Mouse (Mus musculus): ENCODE measurements around the gene Boc. TPM values are rescaled to one million over a fixed set of nuclear protein-coding genes. Genes with fewer than 3 reads are reported as not detected.

Gene Boc
- polyA plus RNA-seq, 1 experiment from 2014 or later = 4.7 TPM

DNA sequence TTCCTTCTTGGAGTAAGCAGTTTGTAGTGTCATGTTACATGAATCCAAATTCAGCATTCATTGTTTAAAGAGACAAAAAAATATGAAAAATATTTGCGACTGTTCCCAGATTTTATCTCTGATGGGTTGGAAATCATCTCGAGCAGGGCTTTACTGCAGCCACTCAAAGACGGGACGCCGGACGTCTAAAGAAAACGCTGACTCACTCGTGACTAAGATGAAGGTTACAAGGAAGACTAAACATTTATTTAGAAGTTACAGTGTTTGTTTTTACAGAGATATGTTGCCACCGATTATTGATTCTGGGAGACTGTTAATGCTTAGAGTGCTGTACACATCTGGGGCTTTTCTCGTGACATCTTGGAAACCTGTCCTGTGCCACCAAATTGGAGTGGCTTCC is 73.9 kb downstream of the Boc start:
- 73% methylated on average over 10 of the region's 10 CpGs for WGBS
- DNase-seq (ENCODE audit: low spot score) = no peak
- Histone ChIP-seq H3K4me2 (no peak overlapping the region), H3K4me1 (replicated peaks; ENCODE audit: control insufficient read depth, insufficient read depth, low read length) (no peaks in the 10 kb centered on the region), H3K9me3 (ENCODE audit: control insufficient read depth, low read length) (no peaks in the 10 kb centered on the region), H3K4me3 (ENCODE audit: low read depth, low read length) (no peak overlapping the region), H3K27me3 (replicated peaks; ENCODE audit: control insufficient read depth, insufficient read depth, low read length) (no peaks in the 10 kb centered on the region; the same call in 1 of the 2 replicates), H3K36me3 (ENCODE audit: control insufficient read depth, insufficient read depth, low read length) (no peaks in the 10 kb centered on the region), H3K9ac (ENCODE audit: low read depth, low read length) (no peak overlapping the region), H3K27ac (ENCODE audit: low read depth, low read length) (no peak overlapping the region)
- ATAC-seq (replicated peaks; ENCODE audit: low FRiP score) = no peak

DNA sequence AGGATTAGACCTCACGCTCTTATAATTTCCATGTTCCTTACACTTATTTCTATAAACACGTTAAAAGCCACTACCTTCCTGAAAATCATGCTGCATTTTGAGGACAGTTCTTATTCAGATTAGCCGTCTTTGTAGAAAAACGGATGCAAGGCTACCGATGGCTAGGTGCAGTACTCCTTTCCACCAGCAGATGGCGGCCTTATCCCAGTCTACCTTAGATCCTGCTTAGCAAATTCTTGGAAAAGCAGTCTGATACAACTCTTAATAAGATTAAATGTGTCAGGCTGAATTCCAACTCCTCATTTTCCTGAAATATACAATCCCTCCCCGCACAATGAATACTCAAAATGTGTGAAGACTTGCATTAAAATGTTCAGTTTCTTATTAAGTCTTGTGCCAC is 74.6 kb downstream of the Boc start:
- no peak overlapping the region for H3K27ac ChIP-seq (ENCODE audit: low read depth, low read length)
- WGBS = 7% methylated on average over 7 of the region's 7 CpGs

DNA sequence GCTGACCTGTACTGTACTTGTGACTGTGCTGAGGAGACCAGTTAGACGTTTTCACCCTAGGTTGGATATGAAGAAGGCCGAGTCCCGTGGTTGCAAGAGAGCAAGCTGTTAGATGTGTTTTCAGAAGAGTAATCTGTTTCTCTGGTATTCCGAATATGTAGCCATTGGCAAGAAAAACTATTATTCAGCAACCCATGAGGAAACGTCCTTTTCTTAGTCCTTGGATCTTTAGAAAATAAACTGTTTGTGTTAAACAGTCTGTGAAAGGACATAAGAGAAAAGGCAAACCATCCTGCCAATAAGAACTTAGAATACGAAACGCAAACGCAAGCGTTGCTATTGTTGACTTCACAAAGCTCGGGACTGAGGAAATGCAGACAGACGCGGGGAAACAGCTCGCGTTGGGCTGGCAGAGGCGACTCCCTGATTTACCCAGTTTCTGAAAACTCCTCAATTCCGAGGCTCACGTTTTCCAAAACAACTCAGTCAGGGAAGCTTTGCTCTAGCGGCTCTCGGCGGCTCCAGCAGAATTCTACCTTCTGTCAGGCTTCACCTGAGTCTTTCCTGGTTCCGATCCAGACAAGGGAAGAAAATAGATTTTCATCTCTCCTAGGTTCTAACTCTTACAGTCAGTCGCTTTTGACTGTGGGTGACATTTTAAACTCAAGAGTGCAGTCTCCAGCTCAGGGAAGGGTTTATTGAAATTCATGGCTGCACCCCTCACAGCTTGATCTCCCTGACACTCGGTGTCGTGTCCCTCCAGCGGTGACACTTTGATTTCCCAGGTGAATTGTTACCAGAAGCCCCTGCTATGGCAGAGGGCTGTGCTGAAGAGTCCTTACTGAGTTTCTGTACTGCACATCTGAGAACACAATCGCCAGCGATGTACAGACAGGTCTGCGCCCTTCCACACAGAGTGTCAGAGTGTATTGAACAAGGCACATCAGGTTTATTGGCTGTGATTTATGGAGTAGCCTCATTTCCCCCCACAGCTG is 76.8 kb downstream of the Boc start:
- H3K9ac ChIP-seq (ENCODE audit: low read depth, low read length) = no peak overlapping the region
- 46% methylated on average over 28 of the region's 28 CpGs for WGBS
- H3K9me3 ChIP-seq (ENCODE audit: control insufficient read depth, low read length) = no peaks in the 10 kb centered on the region
- H3K4me3 ChIP-seq (ENCODE audit: low read depth, low read length) = no peak overlapping the region
- H3K36me3 ChIP-seq (ENCODE audit: control insufficient read depth, insufficient read depth, low read length) = no peaks in the 10 kb centered on the region
- DNase-seq (ENCODE audit: low spot score) (no peak), ATAC-seq (replicated peaks; ENCODE audit: low FRiP score) (no peak)
- no peaks in the 10 kb centered on the region for H3K4me1 ChIP-seq (replicated peaks; ENCODE audit: control insufficient read depth, insufficient read depth, low read length)
- H3K27ac ChIP-seq (ENCODE audit: low read depth, low read length) = no peak overlapping the region
- no peak overlapping the region for H3K4me2 ChIP-seq
- no peaks in the 10 kb centered on the region; the same call in 1 of the 2 replicates for H3K27me3 ChIP-seq (replicated peaks; ENCODE audit: control insufficient read depth, insufficient read depth, low read length)

More for the DNA sequence above, 74.6 kb downstream of the Boc start:
- no peaks in the 10 kb centered on the region for H3K4me1 ChIP-seq (replicated peaks; ENCODE audit: control insufficient read depth, insufficient read depth, low read length)
- no peaks in the 10 kb centered on the region; the same call in 1 of the 2 replicates for H3K27me3 ChIP-seq (replicated peaks; ENCODE audit: control insufficient read depth, insufficient read depth, low read length)
- H3K4me2 ChIP-seq = no peak overlapping the region
- no peaks in the 10 kb centered on the region for H3K36me3 ChIP-seq (ENCODE audit: control insufficient read depth, insufficient read depth, low read length)
- DNase-seq (ENCODE audit: low spot score) (no peak), ATAC-seq (replicated peaks; ENCODE audit: low FRiP score) (no peak)
- H3K4me3 ChIP-seq (ENCODE audit: low read depth, low read length) = no peak overlapping the region
- H3K9me3 ChIP-seq (ENCODE audit: control insufficient read depth, low read length) = no peaks in the 10 kb centered on the region
- H3K9ac ChIP-seq (ENCODE audit: low read depth, low read length) = no peak overlapping the region

DNA sequence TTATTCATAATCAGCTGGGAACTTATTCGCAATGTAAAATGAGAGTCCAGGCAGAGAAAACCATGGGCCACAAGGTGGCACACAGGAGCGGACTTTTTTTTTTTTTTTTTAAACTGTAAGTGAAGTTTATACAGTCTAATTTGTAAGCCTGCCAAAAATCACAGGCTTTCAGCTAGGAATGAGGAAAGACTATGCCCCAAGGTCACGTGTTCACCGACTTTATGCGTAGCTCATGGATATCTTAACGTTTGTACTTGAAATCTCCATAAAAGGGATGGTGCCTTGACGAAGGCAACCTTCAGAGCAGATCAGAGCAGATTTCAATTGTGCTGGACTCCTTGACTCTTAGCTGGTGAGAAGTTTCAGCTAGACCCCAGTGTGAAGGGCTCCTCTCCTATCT is 78.1 kb downstream of the Boc start:
- no peak overlapping the region for H3K9ac ChIP-seq (ENCODE audit: low read depth, low read length)
- H3K36me3 ChIP-seq (ENCODE audit: control insufficient read depth, insufficient read depth, low read length) = no peaks in the 10 kb centered on the region
- H3K4me3 ChIP-seq (ENCODE audit: low read depth, low read length) = no peak overlapping the region
- 60% methylated on average over 7 of the region's 7 CpGs for WGBS
- H3K4me1 ChIP-seq (replicated peaks; ENCODE audit: control insufficient read depth, insufficient read depth, low read length) = no peaks in the 10 kb centered on the region
- no peaks in the 10 kb centered on the region for H3K9me3 ChIP-seq (ENCODE audit: control insufficient read depth, low read length)
- DNase-seq (ENCODE audit: low spot score) (no peak), ATAC-seq (replicated peaks; ENCODE audit: low FRiP score) (no peak)
- H3K4me2 ChIP-seq = no peak overlapping the region
- H3K27me3 ChIP-seq (replicated peaks; ENCODE audit: control insufficient read depth, insufficient read depth, low read length) = no peaks in the 10 kb centered on the region; the same call in 1 of the 2 replicates
- H3K27ac ChIP-seq (ENCODE audit: low read depth, low read length) = no peak overlapping the region

DNA sequence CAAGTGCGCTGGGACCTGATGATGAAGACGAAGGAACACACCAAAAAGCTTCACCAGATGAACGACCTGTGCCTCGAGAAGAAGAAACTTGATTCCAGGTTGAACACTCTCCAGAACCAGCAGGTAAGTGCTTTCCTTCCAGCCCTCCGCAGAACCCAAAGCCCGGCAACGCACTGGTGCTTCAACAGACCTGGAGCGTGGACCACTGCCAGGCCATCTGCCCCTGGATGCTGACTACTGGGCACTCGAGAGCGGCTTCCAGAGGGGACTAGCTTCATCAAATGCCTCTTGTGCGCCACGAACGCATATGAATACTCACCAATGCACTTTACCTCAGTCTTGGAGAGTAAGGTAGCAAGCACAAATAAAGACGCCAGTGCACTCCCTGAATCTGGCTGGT is 78.8 kb downstream of the Boc start:
- Histone ChIP-seq H3K36me3 (ENCODE audit: control insufficient read depth, insufficient read depth, low read length) (no peaks in the 10 kb centered on the region), H3K4me2 (no peak overlapping the region), H3K9me3 (ENCODE audit: control insufficient read depth, low read length) (no peaks in the 10 kb centered on the region), H3K27ac (ENCODE audit: low read depth, low read length) (no peak overlapping the region), H3K9ac (ENCODE audit: low read depth, low read length) (no peak overlapping the region), H3K27me3 (replicated peaks; ENCODE audit: control insufficient read depth, insufficient read depth, low read length) (no peaks in the 10 kb centered on the region; the same call in 1 of the 2 replicates), H3K4me3 (ENCODE audit: low read depth, low read length) (no peak overlapping the region), H3K4me1 (replicated peaks; ENCODE audit: control insufficient read depth, insufficient read depth, low read length) (no peaks in the 10 kb centered on the region)
- 87% methylated on average over 14 of the region's 14 CpGs for WGBS
- ATAC-seq (replicated peaks; ENCODE audit: low FRiP score) (no peak), DNase-seq (ENCODE audit: low spot score) (no peak)

DNA sequence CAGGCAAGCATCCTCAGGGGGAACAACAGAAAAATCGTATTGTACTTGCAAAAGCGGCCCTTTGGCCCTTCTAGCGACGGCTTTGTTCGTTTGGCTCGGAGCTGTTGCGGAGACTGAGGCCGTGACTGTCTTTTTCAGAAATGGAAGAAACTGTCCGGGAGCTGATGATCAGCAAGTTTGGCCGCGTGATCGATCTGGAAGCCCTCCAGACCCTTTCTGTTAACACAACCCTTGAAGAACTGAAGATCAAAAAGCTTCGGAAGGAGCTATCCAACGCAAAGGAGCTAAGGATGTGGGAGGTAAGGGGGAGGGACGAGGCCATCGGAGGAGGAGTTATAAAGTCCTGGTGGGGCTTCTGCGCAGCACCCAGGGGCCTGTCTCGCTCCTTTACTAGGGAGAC is 79.9 kb downstream of the Boc start:
- 36% methylated on average over 18 of the region's 18 CpGs for WGBS
- H3K27me3 ChIP-seq (replicated peaks; ENCODE audit: control insufficient read depth, insufficient read depth, low read length) = no peaks in the 10 kb centered on the region; the same call in 1 of the 2 replicates
- no peaks in the 10 kb centered on the region for H3K9me3 ChIP-seq (ENCODE audit: control insufficient read depth, low read length)
- ATAC-seq (replicated peaks; ENCODE audit: low FRiP score) = no peak
- no peak overlapping the region for H3K9ac ChIP-seq (ENCODE audit: low read depth, low read length)
- no peaks in the 10 kb centered on the region for H3K4me1 ChIP-seq (replicated peaks; ENCODE audit: control insufficient read depth, insufficient read depth, low read length)
- no peak overlapping the region for H3K27ac ChIP-seq (ENCODE audit: low read depth, low read length)
- no peak overlapping the region for H3K4me3 ChIP-seq (ENCODE audit: low read depth, low read length)
- no peak for DNase-seq (ENCODE audit: low spot score)
- H3K4me2 ChIP-seq = no peak overlapping the region
- no peaks in the 10 kb centered on the region for H3K36me3 ChIP-seq (ENCODE audit: control insufficient read depth, insufficient read depth, low read length)

DNA sequence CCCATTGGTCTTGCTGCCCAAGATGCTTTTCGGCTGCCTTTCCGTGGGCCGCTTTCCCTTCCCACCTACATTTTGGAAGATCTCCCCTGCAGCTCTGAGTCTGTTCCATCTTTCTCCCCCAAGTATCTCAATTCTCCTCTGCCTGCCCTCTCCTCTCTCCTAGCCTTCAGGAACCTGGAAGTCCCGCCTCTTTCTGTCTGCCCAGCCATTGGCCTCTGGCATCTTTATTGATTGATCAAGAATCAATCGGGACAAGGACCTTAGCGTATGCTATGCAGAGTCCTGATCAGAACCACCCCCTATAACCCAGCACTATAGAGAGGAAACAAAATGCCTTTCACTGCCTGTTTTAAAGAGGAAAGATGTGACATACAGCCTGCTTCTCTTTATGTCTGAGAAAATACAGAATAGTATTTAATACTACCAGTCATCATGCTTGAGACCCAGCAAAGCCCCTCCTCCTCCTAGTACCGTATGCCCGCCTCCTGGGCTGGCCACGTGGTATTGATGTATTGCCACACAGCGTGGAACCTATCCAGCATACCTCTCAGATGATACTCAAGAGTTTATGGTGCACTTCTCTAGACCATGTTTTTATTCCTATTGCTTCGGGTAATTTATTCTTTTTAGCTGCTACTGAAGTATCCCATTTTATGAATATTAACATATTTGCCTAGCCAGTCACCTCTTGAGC is 82.9 kb downstream of the Boc start:
- WGBS = 77% methylated on average over 11 of the region's 11 CpGs
- Histone ChIP-seq H3K4me3 (ENCODE audit: low read depth, low read length) (no peak overlapping the region), H3K4me2 (no peak overlapping the region), H3K4me1 (replicated peaks; ENCODE audit: control insufficient read depth, insufficient read depth, low read length) (no peaks in the 10 kb centered on the region), H3K9me3 (ENCODE audit: control insufficient read depth, low read length) (no peaks in the 10 kb centered on the region), H3K27ac (ENCODE audit: low read depth, low read length) (no peak overlapping the region), H3K36me3 (ENCODE audit: control insufficient read depth, insufficient read depth, low read length) (no peaks in the 10 kb centered on the region), H3K27me3 (replicated peaks; ENCODE audit: control insufficient read depth, insufficient read depth, low read length) (no peaks in the 10 kb centered on the region), H3K9ac (ENCODE audit: low read depth, low read length) (no peak overlapping the region)
- no peak for ATAC-seq (replicated peaks; ENCODE audit: low FRiP score)
- DNase-seq (ENCODE audit: low spot score) = no peak

DNA sequence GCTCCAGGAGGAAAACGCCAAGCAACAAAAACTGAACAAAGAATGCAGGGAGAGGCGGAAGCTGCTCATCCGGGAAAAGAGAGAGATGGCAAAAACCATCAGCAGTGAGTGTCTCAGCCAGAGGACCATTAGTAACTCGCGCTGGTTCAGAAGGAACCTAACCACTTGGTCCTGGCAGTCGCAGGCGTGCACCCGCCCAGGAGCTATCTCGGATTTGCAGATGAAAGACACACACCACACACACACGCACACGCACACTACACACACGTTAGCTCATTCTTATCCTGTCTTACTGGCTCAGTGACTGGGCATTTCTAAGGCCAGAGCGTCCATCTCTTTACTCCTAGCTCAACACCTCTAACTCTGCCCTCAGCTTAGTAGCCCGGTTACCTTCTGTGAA is 83.4 kb downstream of the Boc start:
- Histone ChIP-seq H3K4me3 (ENCODE audit: low read depth, low read length) (no peak overlapping the region), H3K9ac (ENCODE audit: low read depth, low read length) (no peak overlapping the region), H3K4me1 (replicated peaks; ENCODE audit: control insufficient read depth, insufficient read depth, low read length) (no peaks in the 10 kb centered on the region), H3K9me3 (ENCODE audit: control insufficient read depth, low read length) (no peaks in the 10 kb centered on the region), H3K36me3 (ENCODE audit: control insufficient read depth, insufficient read depth, low read length) (no peaks in the 10 kb centered on the region), H3K27ac (ENCODE audit: low read depth, low read length) (no peak overlapping the region), H3K27me3 (replicated peaks; ENCODE audit: control insufficient read depth, insufficient read depth, low read length) (no peaks in the 10 kb centered on the region), H3K4me2 (no peak overlapping the region)
- no peak for ATAC-seq (replicated peaks; ENCODE audit: low FRiP score)
- WGBS = 81% methylated on average over 14 of the region's 14 CpGs
- DNase-seq (ENCODE audit: low spot score) = no peak

Measured in liver, embryonic 11.5 days (tissue).